Mouse (Mus musculus) G1E (cell line): ENCODE measurements around the gene Tmem192.

Source experiments
- CTCF ChIP-seq: IDR thresholded peaks from 2 replicates; pipeline ENCODE4 v1.5.1; 2012; ENCODE audit warnings: low read depth, low read length, inconsistent platforms, mixed read lengths
- GATA1 ChIP-seq: IDR thresholded peaks from 2 replicates; pipeline ENCODE4 v1.6.1; 2012; ENCODE audit warnings: borderline replicate concordance, low read length, inconsistent platforms, mixed read lengths
- GATA2 ChIP-seq: IDR thresholded peaks from 2 replicates; pipeline ENCODE4 v1.6.1; 2012; ENCODE audit warnings: low read depth, low read length, inconsistent platforms, borderline replicate concordance
- POLR2AphosphoS5 ChIP-seq: IDR thresholded peaks from 2 replicates; pipeline ENCODE4 v1.6.1; 2012; ENCODE audit warnings: low read depth, low read length, inconsistent platforms; ENCODE audit not compliant: insufficient replicate concordance
- TAL1 ChIP-seq: conservative IDR thresholded peaks from 2 replicates; pipeline ENCODE4 v1.6.1; 2012; ENCODE audit warnings: low read depth, low read length, inconsistent platforms, mixed read lengths

DNA sequence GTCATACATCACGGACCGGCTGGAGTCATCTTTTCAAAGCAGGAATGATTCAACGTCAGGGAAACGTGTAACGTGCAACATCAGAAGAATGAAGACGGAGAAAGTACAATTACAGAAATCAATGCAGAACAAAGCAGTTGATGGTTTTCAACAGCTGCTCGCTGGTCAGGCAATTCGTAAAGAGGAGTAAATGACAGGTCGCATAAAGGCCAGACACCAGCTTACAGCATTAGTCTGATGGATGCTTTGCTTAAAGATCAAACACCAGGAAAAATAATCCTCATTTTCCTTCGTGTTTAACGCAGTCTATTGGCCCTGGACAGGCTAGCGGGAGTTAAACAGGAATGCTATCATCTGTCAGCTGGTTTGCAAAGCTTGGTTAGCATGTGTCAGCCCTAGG, 44.8 kb upstream of the Tmem192 start:
- TF ChIP-seq CTCF: no peak
- no peak for TF ChIP-seq GATA2
- no peak for TF ChIP-seq GATA1
- no peak for TF ChIP-seq TAL1
- TF ChIP-seq POLR2AphosphoS5: no peak
